Mouse (Mus musculus): ENCODE data around the gene Slmap. TPM values are rescaled to one million over a fixed set of nuclear protein-coding genes. Genes with fewer than 3 reads are reported as not detected.

Gene Slmap
- polyA plus RNA-seq, 2 experiments, result 9.5 to 10.4 TPM

DNA sequence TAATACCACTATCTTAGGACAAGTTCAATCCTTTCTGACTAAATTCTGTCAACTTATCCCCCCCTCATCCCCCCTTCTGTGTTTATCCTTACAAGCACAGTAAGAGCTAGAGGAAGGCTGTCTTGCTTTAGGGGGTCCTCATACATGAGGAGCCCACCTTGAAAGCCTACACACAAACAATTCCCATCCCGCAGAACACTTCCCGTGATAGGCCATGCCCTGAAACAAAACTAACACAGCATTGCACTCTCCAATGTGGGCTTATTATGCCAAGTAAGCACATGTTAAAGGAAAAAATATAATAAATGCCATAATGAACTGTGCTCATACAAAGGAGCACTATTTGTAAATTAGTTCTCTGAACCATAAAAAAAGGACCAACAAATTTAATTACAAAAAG is 102.8 kb downstream of the Slmap start:
- Histone ChIP-seq H3K36me3 (replicated peaks; ENCODE audit: control insufficient read depth, insufficient read depth, low read depth) (peaks cover 4% of the 10 kb centered on the region), H3K4me3 (ENCODE audit: insufficient read depth in 1 of 2, low read depth in 2 of 2, low read length in 2 of 2) (no peak overlapping the region), H3K27me3 (ENCODE audit: control insufficient read depth, insufficient read depth, low read length) (no peaks in the 10 kb centered on the region), H3K9me3 (ENCODE audit: control insufficient read depth, low read length) (no peaks in the 10 kb centered on the region), H3K27ac (no peak overlapping the region), H3K4me1 (replicated peaks; ENCODE audit: control insufficient read depth in 2 of 2, insufficient read depth in 2 of 2, low read length in 1 of 2) (no peaks in the 10 kb centered on the region), H3K4me2 (ENCODE audit: low read depth) (no peak overlapping the region), H3K9ac (replicated peaks) (no peak overlapping the region)
- TF ChIP-seq EP300 (IDR thresholded peaks at IDR 0.05; ENCODE audit: low read depth) (no peak), CTCF (IDR thresholded peaks at IDR 0.05; ENCODE audit: low read depth) (no peak)
- 88% methylated on average over 2 of the region's 2 CpGs for WGBS (ENCODE audit: insufficient replicate concordance)
- DNase-seq (ENCODE audit: low read depth in 3 of 3, low spot score in 3 of 3) (no peak), ATAC-seq (ENCODE audit: insufficient read depth) (no peak)

DNA sequence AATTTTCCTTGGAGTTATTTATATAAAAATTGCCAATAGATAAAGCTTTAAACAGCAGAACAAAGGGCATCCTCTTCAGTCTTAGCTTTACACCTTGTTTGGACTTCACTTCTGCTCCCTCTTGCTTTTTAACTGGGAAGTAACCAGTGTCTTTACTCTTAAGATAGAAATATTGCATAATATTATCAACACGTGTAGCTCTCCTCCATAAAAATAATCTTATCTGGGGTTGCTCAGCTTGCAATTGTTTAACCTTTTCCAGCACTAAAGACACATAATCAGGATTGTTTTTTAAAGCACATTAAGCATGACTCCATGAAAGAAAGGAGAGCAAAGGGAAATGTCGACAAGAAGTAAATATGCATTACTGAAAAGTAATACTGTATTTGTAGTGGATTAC is 114.5 kb downstream of the Slmap start:
- 37% methylated on average over 2 of the region's 2 CpGs for WGBS (ENCODE audit: insufficient replicate concordance)
- no peaks in the 10 kb centered on the region for H3K4me1 ChIP-seq (replicated peaks; ENCODE audit: control insufficient read depth in 2 of 2, insufficient read depth in 2 of 2, low read length in 1 of 2)
- H3K4me3 ChIP-seq (ENCODE audit: insufficient read depth in 1 of 2, low read depth in 2 of 2, low read length in 2 of 2), result no peak overlapping the region
- no peak overlapping the region for H3K4me2 ChIP-seq (ENCODE audit: low read depth)
- DNase-seq (ENCODE audit: low read depth in 3 of 3, low spot score in 3 of 3) (no peak), ATAC-seq (ENCODE audit: insufficient read depth) (no peak)
- no peak overlapping the region for H3K9ac ChIP-seq (replicated peaks)
- TF ChIP-seq CTCF (IDR thresholded peaks at IDR 0.05; ENCODE audit: low read depth) (no peak), EP300 (IDR thresholded peaks at IDR 0.05; ENCODE audit: low read depth) (no peak)
- no peak overlapping the region for H3K27ac ChIP-seq
- H3K36me3 ChIP-seq (replicated peaks; ENCODE audit: control insufficient read depth, insufficient read depth, low read depth), result peaks cover 16% of the 10 kb centered on the region
- no peaks in the 10 kb centered on the region for H3K9me3 ChIP-seq (ENCODE audit: control insufficient read depth, low read length)
- no peaks in the 10 kb centered on the region for H3K27me3 ChIP-seq (ENCODE audit: control insufficient read depth, insufficient read depth, low read length)

DNA sequence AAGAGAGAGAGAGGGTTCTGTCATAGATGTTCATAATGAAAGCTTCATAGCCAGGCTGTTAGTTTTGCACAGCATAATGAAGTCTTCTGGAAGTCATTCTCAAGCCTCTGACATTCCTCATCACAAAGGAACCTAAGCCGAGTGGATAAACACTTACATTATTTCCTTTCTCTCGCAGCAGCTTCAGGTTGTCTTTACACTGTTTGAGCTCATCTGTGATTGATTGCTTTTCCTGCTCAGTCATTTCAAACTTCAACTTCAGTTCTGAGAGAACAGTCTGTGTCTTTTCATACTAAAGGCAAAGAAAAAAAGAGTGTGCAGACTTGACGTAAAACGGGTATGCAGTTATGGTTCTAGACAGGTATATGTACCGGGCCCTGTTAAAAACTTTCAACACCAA is 116.8 kb downstream of the Slmap start:
- no peak for DNase-seq (ENCODE audit: low read depth in 3 of 3, low spot score in 3 of 3)
- TF ChIP-seq CTCF (IDR thresholded peaks at IDR 0.05; ENCODE audit: low read depth), result no peak
- no peak for TF ChIP-seq EP300 (IDR thresholded peaks at IDR 0.05; ENCODE audit: low read depth)
- H3K27me3 ChIP-seq (ENCODE audit: control insufficient read depth, insufficient read depth, low read length), result no peaks in the 10 kb centered on the region
- no peak overlapping the region for H3K4me3 ChIP-seq (ENCODE audit: insufficient read depth in 1 of 2, low read depth in 2 of 2, low read length in 2 of 2)
- no peak overlapping the region for H3K27ac ChIP-seq
- ATAC-seq (ENCODE audit: insufficient read depth), result no peak
- no peak overlapping the region for H3K9ac ChIP-seq (replicated peaks)
- peaks cover 16% of the 10 kb centered on the region for H3K36me3 ChIP-seq (replicated peaks; ENCODE audit: control insufficient read depth, insufficient read depth, low read depth)
- 73% methylated on average over 5 of the region's 5 CpGs for WGBS (ENCODE audit: insufficient replicate concordance)
- no peak overlapping the region for H3K4me2 ChIP-seq (ENCODE audit: low read depth)
- H3K9me3 ChIP-seq (ENCODE audit: control insufficient read depth, low read length), result no peaks in the 10 kb centered on the region
- no peaks in the 10 kb centered on the region for H3K4me1 ChIP-seq (replicated peaks; ENCODE audit: control insufficient read depth in 2 of 2, insufficient read depth in 2 of 2, low read length in 1 of 2)

DNA sequence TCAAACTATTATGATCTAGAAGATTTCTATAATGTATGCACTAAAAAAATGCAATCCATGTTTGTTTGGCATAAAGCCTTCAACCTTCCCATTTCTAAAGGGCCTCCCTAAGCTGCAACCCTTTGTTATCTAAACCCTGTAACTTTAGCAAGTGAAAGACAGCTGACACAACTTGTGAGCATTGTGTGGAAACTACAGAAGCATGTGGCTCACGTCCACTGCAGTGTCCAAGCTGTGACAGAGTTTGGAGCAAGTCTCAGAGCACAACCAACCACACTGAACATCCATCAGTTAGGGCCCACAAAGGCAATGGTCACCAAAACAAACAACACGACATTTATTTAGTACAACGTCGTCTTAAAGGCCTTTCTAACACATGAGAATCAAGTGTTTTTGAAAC is 117.6 kb downstream of the Slmap start:
- H3K27ac ChIP-seq, result no peak overlapping the region
- H3K4me2 ChIP-seq (ENCODE audit: low read depth), result no peak overlapping the region
- H3K9ac ChIP-seq (replicated peaks), result no peak overlapping the region
- no peaks in the 10 kb centered on the region for H3K4me1 ChIP-seq (replicated peaks; ENCODE audit: control insufficient read depth in 2 of 2, insufficient read depth in 2 of 2, low read length in 1 of 2)
- no peak overlapping the region for H3K4me3 ChIP-seq (ENCODE audit: insufficient read depth in 1 of 2, low read depth in 2 of 2, low read length in 2 of 2)
- H3K9me3 ChIP-seq (ENCODE audit: control insufficient read depth, low read length), result no peaks in the 10 kb centered on the region
- H3K36me3 ChIP-seq (replicated peaks; ENCODE audit: control insufficient read depth, insufficient read depth, low read depth), result peaks cover 12% of the 10 kb centered on the region
- no peak for DNase-seq (ENCODE audit: low read depth in 3 of 3, low spot score in 3 of 3)
- 77% methylated on average over 4 of the region's 4 CpGs for WGBS (ENCODE audit: insufficient replicate concordance)
- TF ChIP-seq EP300 (IDR thresholded peaks at IDR 0.05; ENCODE audit: low read depth), result no peak
- no peak for TF ChIP-seq CTCF (IDR thresholded peaks at IDR 0.05; ENCODE audit: low read depth)
- no peaks in the 10 kb centered on the region for H3K27me3 ChIP-seq (ENCODE audit: control insufficient read depth, insufficient read depth, low read length)
- ATAC-seq (ENCODE audit: insufficient read depth), result no peak

DNA sequence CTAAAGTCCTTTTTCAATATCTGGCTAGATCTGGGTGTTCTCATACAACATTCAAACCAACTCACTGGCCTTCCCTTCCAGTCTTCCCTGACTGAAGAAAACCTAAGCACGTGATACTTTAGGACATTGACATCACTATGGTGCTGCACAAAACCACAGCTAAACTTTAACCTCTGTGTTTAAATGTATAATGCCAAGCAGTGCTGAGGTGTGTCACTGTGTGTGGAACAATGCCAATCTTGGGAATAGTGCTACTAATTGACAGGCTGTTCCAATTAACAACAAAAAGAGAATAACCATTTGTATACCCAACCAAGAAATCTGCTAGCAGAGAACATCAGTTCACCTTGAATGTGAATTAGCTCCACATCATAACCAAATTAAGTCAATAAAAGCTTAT is 121.2 kb downstream of the Slmap start:
- H3K36me3 ChIP-seq (replicated peaks; ENCODE audit: control insufficient read depth, insufficient read depth, low read depth), result peaks cover 7% of the 10 kb centered on the region
- no peak overlapping the region for H3K9ac ChIP-seq (replicated peaks)
- DNase-seq (ENCODE audit: low read depth in 3 of 3, low spot score in 3 of 3) (no peak), ATAC-seq (ENCODE audit: insufficient read depth) (no peak)
- H3K4me3 ChIP-seq (ENCODE audit: insufficient read depth in 1 of 2, low read depth in 2 of 2, low read length in 2 of 2), result no peak overlapping the region
- H3K4me1 ChIP-seq (replicated peaks; ENCODE audit: control insufficient read depth in 2 of 2, insufficient read depth in 2 of 2, low read length in 1 of 2), result no peaks in the 10 kb centered on the region
- H3K9me3 ChIP-seq (ENCODE audit: control insufficient read depth, low read length), result no peaks in the 10 kb centered on the region
- no peaks in the 10 kb centered on the region for H3K27me3 ChIP-seq (ENCODE audit: control insufficient read depth, insufficient read depth, low read length)
- no peak overlapping the region for H3K27ac ChIP-seq
- TF ChIP-seq CTCF (IDR thresholded peaks at IDR 0.05; ENCODE audit: low read depth) (no peak), EP300 (IDR thresholded peaks at IDR 0.05; ENCODE audit: low read depth) (no peak)
- H3K4me2 ChIP-seq (ENCODE audit: low read depth), result no peak overlapping the region
- WGBS (ENCODE audit: insufficient replicate concordance), result 80% methylated on average over 1 of the region's 1 CpGs

All from liver, embryonic 14.5 days (tissue).